Mouse (Mus musculus): ENCODE results near the gene Rad51b.

Gene Rad51b

DNA sequence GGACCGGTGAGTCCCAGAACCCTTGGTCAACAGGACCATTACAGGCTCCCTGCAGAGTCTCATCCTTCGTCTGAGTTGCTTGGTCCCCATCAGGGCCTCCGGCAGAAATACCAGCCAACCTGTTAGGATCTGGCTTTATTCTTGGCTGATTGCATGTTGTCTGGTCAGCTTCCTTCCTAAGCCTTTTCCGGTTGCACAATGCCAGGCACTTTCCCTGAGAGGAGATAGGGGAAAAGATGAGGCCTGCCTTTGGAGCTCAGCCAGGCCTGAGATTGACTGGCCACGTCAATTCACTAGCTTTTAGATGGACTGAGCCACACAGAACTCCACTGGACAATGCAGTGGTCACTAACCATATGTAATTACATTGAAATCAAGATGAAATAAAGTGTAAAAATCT is 552.9 kb downstream of the Rad51b start:
- DNase-seq, result no peak

DNA sequence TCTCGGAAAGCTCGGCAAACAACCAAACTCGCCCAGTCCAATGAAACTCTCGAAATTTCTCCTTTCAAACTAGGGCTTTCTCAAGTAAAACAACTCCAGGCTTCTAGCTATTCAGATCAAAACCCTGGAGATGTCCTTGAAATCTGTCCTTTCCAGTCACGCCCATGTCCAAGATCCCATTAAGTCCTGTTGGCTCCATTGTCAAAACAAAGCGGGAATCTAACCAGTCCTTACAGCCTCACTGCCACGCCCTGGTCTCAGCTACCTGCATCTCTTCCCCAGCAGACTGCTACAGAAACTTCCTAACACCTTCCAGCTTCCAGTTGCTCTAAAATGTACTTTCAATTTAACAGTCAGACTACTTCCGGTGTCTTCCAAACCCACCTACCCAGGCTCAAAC is 554.8 kb downstream of the Rad51b start:
- DNase-seq, result no peak

DNA sequence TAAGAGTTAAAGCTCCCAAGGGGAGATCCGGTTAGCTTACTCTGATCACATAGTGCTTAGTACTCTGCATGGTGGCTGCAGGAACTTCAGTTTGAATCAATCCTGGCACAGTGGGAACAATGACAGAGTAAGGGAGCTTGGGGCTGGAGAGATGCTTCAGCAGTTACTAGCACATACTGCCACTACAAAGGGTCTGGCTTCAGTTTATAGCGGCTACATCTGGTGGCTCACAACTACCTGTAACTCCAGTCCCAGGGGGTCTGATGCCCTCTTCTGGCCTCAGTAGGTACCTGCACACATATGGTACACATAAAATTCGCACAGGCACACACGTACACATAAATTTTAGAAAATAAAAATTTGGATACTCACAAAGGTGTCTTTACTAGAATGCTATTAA is 555.5 kb downstream of the Rad51b start:
- no peak for DNase-seq

DNA sequence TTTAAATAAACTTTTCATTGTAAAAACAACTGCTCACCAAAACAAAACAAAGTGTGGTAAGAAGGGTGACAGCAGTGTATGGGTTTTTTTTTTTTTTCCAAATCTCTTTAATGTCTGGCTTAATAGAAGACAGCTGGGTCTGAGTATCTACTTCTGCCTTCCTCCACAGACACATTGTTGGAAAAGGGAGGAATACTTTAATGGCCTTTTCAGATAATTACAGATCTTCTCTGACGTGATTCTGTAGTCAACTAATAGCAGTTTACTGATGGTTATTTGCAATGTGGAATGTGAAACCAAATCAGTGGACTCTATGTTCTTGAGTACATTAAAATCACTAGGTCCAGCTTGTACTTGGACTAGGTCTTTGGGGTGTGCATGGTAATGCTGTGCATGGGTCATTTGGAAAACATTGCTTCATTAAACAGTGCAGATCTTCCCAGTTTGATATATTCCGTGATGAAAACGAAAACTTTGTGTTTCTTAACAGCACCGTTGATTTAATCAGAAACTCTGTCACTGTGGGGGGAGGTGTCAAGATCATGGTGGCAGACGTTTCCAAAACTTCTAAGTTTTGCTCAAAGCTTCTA is 556.9 kb downstream of the Rad51b start:
- no peak for DNase-seq

DNA sequence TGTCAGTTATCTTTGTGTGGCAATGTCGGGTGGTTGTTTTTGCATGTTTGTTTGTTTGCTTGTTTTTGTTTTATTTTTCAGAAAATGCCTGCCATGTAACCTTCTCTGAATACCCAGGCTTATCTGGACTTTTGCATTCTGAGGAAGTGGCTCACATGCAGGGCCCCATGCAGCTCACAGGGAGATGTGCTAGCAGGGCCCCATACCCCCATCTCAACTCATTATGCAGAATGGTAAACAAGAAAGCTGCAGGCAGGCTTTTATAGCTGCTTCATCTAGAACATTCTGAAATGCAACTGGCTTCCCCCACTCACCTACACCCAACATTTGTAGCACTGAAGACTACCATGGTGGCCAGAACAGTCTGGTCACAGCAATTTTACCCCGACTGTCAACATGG is 557.4 kb downstream of the Rad51b start:
- DNase-seq, result no peak

DNA sequence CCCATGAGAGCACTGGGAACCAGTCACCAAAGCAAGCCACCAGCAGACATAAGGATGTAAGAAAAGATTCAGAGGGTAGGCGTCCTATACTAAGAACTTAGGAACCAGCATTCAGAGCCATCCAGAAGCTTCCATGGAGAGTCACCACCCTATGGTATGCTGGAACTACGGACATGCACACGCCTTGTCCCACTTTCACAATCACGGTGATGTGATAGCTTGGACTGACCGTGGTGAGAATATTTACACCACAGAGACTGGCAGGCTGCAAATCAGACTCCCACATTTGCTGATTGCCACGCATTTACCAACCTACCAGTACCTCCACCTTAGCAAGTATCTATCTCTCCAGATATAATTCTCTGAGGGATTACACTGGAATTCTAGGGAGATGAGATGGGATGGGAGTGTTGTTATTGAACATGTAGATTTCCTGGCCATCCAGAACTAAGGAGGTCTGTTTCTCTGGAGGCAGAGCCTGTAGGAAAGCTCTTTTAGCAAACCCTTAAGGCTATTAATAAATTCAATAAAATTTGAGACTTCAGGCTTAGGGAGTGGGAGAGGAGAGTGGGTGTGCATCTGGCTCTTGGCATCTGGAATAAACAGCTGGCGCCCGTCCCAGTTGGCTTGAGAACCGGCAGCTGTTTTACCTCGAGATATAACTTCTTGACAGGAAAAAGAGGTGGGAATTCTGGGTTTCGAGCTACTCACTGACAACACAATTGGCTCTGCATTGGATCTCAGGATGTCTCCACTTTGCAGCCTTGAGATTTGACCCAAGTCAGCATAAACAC is 559.2 kb downstream of the Rad51b start:
- DNase-seq, result peak; percentile 89 to 93

DNA sequence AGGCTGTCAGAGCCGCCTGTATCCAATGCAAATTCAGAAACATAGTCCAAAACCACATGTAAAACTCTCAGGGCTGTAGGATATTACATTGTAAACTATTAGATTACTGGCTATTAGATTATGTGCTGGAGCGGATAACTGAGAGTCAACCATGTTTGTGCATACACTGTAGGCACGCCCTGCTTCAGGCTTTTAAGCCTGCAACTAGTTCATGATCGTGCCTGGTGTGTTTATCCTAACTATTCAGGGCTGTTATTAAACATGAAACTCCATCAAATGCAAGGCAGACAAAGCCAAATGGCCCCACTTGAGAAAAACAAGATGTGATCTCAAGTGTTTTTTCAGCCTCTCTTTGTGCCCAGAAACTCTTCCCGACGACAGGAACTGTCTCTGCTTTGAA is 560.6 kb downstream of the Rad51b start:
- DNase-seq, result no peak

DNA sequence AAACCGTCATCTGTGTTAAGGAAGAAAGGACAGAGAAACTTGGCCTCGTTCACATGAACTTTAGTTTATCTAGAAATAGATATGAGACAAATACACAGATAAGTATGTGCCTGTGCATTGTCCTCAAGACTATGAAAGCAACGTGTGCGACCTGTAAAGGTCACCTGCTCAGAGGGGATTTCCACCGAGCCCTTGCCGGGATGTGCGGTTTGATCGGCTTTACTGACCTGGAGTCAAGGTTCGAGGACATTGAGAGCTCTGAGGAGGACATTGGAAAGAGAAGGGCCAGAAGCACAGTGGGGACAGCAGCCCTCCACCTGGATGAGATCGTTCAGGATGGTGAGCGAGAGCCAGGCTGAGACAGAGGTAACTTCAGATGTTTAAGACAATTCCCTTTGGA is 561.3 kb downstream of the Rad51b start:
- no peak for DNase-seq

DNA sequence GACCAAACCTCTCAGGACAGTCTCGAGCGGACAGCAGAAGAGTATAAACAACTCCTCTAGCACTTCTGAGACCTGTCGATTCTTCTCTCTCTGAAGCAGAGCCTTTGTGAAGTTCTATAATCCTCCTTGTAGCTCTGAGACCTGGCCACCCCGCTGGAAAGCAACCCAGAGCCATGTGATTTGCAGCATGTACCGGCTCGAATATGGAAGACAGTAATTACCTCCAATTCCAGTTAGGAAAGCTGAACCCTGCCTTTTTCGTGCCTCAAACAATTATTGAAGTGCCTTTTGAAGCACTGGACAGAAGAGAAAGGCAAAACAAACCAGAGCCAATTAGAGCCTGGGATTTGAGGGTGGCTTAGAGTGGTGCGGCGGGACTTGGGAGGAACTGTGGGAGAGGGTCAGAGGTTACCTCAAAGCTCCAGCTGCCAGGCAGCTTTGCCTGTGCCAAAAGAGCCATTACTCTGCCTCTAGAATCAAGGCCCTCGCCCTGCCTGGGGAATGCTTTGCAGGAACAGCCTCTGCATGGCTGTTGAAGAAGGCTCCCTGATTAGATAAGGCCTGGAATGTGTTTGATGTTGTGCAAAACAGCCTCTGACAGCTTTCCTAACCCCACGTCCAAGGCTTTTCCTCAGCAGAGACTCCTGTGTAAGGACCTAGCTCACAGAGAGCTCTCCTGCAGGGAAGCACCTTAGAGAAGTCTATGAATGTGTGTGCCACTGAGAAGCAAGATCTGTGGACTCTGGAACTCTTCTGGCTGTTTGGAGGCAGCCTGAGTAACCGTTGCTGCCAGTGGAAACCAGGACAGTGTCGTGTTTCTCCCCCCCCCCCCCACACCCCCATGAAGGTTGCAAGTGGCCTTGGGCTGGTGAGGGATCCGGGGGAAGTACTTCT is 562.5 kb downstream of the Rad51b start:
- peak; percentile 63 to 76 for DNase-seq

DNA sequence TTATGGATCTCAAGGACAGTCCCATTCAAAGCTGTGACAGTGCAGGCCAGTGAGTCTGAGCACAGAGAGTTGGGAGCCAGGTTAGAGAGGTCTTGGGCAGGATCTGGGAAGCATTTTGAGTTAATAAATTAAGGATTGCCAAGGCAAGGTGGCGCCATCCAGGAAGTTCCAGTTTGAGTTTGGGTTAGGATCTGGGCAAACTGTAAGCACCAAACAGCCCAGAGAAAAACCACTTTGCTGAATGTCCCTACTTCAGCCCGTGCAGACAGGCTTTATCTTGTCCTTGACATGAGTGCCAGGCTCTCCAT is 563.1 kb downstream of the Rad51b start:
- DNase-seq, result peak in 1 of 2 experiments; percentile 18
